Mouse (Mus musculus): ENCODE data around the gene Xpr1. TPM values are rescaled to one million over a fixed set of nuclear protein-coding genes. Genes with fewer than 3 reads are reported as not detected.
A peak's percentile ranks its signal among the peaks of the same experiment; 100 is the strongest.

Gene Xpr1
- polyA plus RNA-seq, 1 experiment from 2014 or later: 6.7 TPM

DNA sequence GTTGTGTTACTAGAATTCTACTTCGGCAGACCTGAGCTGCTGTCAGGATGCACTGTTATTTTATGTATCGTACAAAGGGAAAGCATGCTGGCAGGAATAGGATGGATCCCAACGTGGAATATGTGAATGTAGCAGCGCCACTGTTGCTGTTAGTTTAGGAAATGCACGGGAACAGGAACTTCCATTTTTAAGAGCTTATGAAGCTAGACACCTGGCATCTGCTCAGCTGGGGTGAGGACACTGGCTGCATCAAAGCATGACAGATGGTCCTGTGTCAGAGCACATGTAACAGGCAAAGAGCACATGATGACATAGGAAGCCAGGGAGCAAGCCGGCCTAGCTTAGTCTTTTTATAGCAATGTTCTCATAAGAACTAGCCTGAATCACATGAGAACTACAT is 22.4 kb downstream of the Xpr1 start:
- no peaks in the 10 kb centered on the region for H3K36me3 ChIP-seq
- H3K9me3 ChIP-seq (replicated peaks): no peaks in the 10 kb centered on the region
- no peak overlapping the region for H3K4me2 ChIP-seq
- H3K9ac ChIP-seq: no peak overlapping the region
- WGBS (ENCODE audit: insufficient replicate concordance): 75% methylated on average over 6 of the region's 6 CpGs
- H3K4me1 ChIP-seq: peaks cover 23% of the 10 kb centered on the region
- no peak for ATAC-seq
- H3K27ac ChIP-seq: no peak overlapping the region
- H3K27me3 ChIP-seq (replicated peaks): no peaks in the 10 kb centered on the region
- H3K4me3 ChIP-seq: no peak overlapping the region

DNA sequence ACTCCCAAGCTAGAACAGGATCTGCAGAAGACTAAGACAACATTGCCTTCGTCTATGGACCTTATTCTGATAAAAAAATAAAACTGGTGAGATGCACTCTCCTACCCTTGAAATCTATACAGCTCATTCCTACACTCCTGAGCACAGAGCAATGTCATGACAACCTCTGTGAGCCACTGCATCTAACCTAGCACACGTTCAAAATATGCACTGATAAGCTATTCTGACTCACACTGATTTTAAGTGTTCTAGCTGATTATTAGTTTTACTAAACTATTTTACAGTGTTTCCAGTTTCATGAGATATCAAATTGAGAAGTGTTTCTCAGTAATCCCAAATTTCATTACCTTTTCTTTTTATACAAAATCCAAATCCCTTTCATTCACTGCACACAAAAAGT is 23.2 kb downstream of the Xpr1 start:
- H3K4me1 ChIP-seq: peaks cover 17% of the 10 kb centered on the region; the same call in 1 of the 2 replicates
- H3K27ac ChIP-seq: no peak overlapping the region
- no peaks in the 10 kb centered on the region for H3K27me3 ChIP-seq (replicated peaks)
- no peak for ATAC-seq
- no peak overlapping the region for H3K9ac ChIP-seq
- no peak overlapping the region for H3K4me3 ChIP-seq
- WGBS (ENCODE audit: insufficient replicate concordance): 33% methylated on average over 2 of the region's 2 CpGs
- no peak overlapping the region for H3K4me2 ChIP-seq
- no peaks in the 10 kb centered on the region for H3K9me3 ChIP-seq (replicated peaks)
- no peaks in the 10 kb centered on the region for H3K36me3 ChIP-seq

GRCm38 (mm10) chr1:155392825-155393224 is 24.4 kb downstream of the Xpr1 start:
- H3K4me1 ChIP-seq: peaks cover 29% of the 10 kb centered on the region
- no peaks in the 10 kb centered on the region for H3K36me3 ChIP-seq
- H3K27ac ChIP-seq: no peak overlapping the region
- H3K9ac ChIP-seq: no peak overlapping the region
- no peaks in the 10 kb centered on the region for H3K9me3 ChIP-seq (replicated peaks)
- H3K4me2 ChIP-seq: no peak overlapping the region
- H3K4me3 ChIP-seq: no peak overlapping the region
- no peak for ATAC-seq
- 71% methylated on average over 7 of the region's 7 CpGs for WGBS (ENCODE audit: insufficient replicate concordance)
- no peaks in the 10 kb centered on the region for H3K27me3 ChIP-seq (replicated peaks)

DNA sequence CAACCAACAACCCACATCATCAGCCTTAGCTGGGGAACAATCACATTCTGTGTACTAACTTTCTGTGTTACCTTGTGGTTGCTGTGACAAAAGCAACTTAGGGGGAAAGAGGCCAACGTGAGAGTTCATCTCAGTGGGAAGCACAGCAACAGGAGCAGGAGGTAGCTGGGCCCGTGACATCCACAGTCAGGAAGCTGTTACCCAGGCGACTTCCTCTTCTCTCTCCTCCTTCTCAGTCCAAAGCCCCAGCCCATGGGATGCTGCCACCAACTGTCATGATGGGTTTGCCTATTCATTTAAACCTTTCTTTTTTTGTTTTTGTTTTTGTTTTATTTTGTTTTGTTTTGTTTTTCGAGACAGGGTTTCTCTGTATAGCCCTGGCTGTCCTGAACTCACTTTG is 25.7 kb downstream of the Xpr1 start:
- ATAC-seq: no peak
- no peaks in the 10 kb centered on the region for H3K9me3 ChIP-seq (replicated peaks)
- H3K36me3 ChIP-seq: no peaks in the 10 kb centered on the region
- no peaks in the 10 kb centered on the region for H3K27me3 ChIP-seq (replicated peaks)
- H3K4me3 ChIP-seq: no peak overlapping the region
- H3K4me1 ChIP-seq: peaks cover 25% of the 10 kb centered on the region
- no peak overlapping the region for H3K27ac ChIP-seq
- WGBS (ENCODE audit: insufficient replicate concordance): 51% methylated on average over 4 of the region's 4 CpGs
- H3K4me2 ChIP-seq: no peak overlapping the region
- H3K9ac ChIP-seq: no peak overlapping the region

DNA sequence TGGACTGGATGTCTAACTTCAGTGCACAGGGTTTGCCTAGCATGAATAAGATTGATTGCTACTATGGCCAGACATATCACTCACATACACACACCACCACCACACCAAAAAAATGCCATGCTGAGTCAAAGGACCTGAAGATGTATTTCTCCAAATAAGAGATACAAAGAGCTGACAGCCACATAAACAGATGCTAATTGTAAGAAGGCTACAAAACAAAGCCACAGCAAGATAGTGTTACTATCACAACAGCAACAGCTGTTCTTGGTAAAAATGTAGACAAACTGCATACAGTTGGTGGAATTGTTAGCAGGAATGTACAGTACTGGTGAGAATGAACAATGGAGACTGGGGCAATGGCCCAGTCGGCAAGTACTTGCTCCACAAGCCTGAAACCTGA is 28.8 kb downstream of the Xpr1 start:
- Histone ChIP-seq H3K4me1 (peaks cover 33% of the 10 kb centered on the region), H3K9me3 (replicated peaks) (no peaks in the 10 kb centered on the region), H3K27ac (no peak overlapping the region), H3K4me2 (no peak overlapping the region), H3K9ac (no peak overlapping the region), H3K4me3 (no peak overlapping the region), H3K27me3 (replicated peaks) (no peaks in the 10 kb centered on the region), H3K36me3 (peaks cover 4% of the 10 kb centered on the region; the same call in 1 of the 2 replicates)
- 74% methylated on average over 1 of the region's 1 CpGs for WGBS (ENCODE audit: insufficient replicate concordance)
- peak; percentile 67; the same call in 1 of the 2 replicates for ATAC-seq

GRCm38 (mm10) chr1:155386551-155386950 is 30.7 kb downstream of the Xpr1 start:
- Histone ChIP-seq H3K36me3 (peaks cover 4% of the 10 kb centered on the region; the same call in 1 of the 2 replicates), H3K4me2 (no peak overlapping the region), H3K27me3 (replicated peaks) (no peaks in the 10 kb centered on the region), H3K27ac (no peak overlapping the region), H3K9ac (no peak overlapping the region), H3K9me3 (replicated peaks) (no peaks in the 10 kb centered on the region), H3K4me1 (peaks cover 42% of the 10 kb centered on the region), H3K4me3 (no peak overlapping the region)
- no peak for ATAC-seq
- 78% methylated on average over 4 of the region's 4 CpGs for WGBS (ENCODE audit: insufficient replicate concordance)

GRCm38 (mm10) chr1:155383319-155384302 is 33.6 kb downstream of the Xpr1 start:
- Histone ChIP-seq H3K36me3 (peaks cover 4% of the 10 kb centered on the region; the same call in 1 of the 2 replicates), H3K27me3 (replicated peaks) (no peaks in the 10 kb centered on the region), H3K4me2 (no peak overlapping the region), H3K9me3 (replicated peaks) (no peaks in the 10 kb centered on the region), H3K9ac (no peak overlapping the region), H3K4me3 (no peak overlapping the region), H3K4me1 (peaks cover 33% of the 10 kb centered on the region), H3K27ac (0 out of 2 replicates have a peak overlapping the region, but pooled peaks have one; percentile 45)
- peak; percentile 79; the same call in 1 of the 2 replicates for ATAC-seq
- 85% methylated on average over 8 of the region's 8 CpGs for WGBS (ENCODE audit: insufficient replicate concordance)

DNA sequence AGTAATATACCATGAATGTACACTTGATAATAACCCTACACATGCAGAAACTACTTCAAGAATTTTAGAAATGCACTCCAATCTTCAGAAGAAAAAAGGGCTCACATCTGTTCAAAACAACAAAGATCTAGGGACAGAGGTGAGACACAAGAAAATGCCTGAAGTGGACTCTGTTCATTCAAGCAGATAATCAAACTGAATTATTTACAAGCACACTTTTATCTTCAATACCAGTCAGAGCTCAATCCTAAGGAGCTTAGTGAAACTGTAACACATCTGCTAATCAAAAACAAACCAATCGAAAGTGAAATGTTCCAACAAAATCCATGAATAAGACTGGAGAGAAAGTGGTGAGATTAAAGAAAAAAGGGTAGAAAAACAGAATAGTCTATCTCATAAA is 35.3 kb downstream of the Xpr1 start:
- no peaks in the 10 kb centered on the region for H3K27me3 ChIP-seq (replicated peaks)
- 41% methylated on average over 1 of the region's 1 CpGs for WGBS (ENCODE audit: insufficient replicate concordance)
- no peak overlapping the region for H3K4me3 ChIP-seq
- peaks cover 25% of the 10 kb centered on the region for H3K4me1 ChIP-seq
- peaks cover 4% of the 10 kb centered on the region; the same call in 1 of the 2 replicates for H3K36me3 ChIP-seq
- ATAC-seq: no peak
- H3K27ac ChIP-seq: no peak overlapping the region
- H3K4me2 ChIP-seq: no peak overlapping the region
- H3K9ac ChIP-seq: no peak overlapping the region
- no peaks in the 10 kb centered on the region for H3K9me3 ChIP-seq (replicated peaks)

- H3K9ac ChIP-seq: no peak overlapping the region
- 71% methylated on average over 1 of the region's 1 CpGs for WGBS (ENCODE audit: insufficient replicate concordance)
- no peak overlapping the region for H3K4me3 ChIP-seq
- H3K9me3 ChIP-seq (replicated peaks): no peaks in the 10 kb centered on the region
- H3K4me1 ChIP-seq: peaks cover 25% of the 10 kb centered on the region
- ATAC-seq: no peak
- no peak overlapping the region for H3K27ac ChIP-seq
- H3K4me2 ChIP-seq: no peak overlapping the region
- no peaks in the 10 kb centered on the region for H3K27me3 ChIP-seq (replicated peaks)
- H3K36me3 ChIP-seq: peaks cover 4% of the 10 kb centered on the region; the same call in 1 of the 2 replicates
These were observed 37.9 kb downstream of the Xpr1 start for GRCm38 (mm10) chr1:155379289-155379688.

GRCm38 (mm10) chr1:155372821-155373220 is 44.4 kb downstream of the Xpr1 start:
- no peak overlapping the region for H3K4me2 ChIP-seq
- H3K9me3 ChIP-seq (replicated peaks): no peaks in the 10 kb centered on the region
- no peak overlapping the region for H3K4me3 ChIP-seq
- no peaks in the 10 kb centered on the region for H3K27me3 ChIP-seq (replicated peaks)
- H3K36me3 ChIP-seq: no peaks in the 10 kb centered on the region
- H3K9ac ChIP-seq: no peak overlapping the region
- peaks cover 10% of the 10 kb centered on the region for H3K4me1 ChIP-seq
- no peak overlapping the region for H3K27ac ChIP-seq
- ATAC-seq: no peak
- 72% methylated on average over 1 of the region's 1 CpGs for WGBS (ENCODE audit: insufficient replicate concordance)

DNA sequence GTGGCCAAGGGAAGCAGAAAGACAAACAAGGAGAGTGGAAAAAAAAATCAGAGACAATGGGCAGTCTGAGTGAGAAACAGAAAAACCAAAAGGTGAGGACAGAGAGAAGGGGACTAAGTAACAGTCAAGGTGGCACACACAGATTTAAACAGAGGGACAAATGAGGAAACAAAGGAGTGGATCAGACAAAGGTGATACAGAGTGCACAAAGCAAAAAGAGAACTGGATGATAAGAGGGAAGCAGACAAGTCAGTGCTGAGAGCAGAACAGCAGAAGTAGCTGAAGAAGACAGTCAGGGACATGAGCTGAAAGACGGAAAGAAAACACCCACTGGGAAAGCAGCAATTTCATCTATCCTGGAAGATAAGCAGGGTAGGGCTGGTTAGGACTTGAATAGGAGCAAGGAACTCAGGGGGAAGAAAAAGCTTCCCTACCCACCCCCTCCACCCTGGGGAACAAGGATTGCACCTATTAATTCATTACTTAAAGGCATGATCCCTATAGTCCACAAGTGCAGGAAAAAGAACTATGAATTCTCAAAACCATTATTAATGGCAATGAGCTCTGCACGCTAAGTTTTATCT is 47.0 kb downstream of the Xpr1 start:
- Histone ChIP-seq H3K36me3 (no peaks in the 10 kb centered on the region), H3K4me1 (peaks cover 10% of the 10 kb centered on the region), H3K9me3 (replicated peaks) (no peaks in the 10 kb centered on the region), H3K27me3 (replicated peaks) (no peaks in the 10 kb centered on the region), H3K4me2 (no peak overlapping the region), H3K4me3 (no peak overlapping the region), H3K9ac (no peak overlapping the region), H3K27ac (no peak overlapping the region)
- WGBS (ENCODE audit: insufficient replicate concordance): 43% methylated on average over 2 of the region's 2 CpGs
- no peak for ATAC-seq

DNA sequence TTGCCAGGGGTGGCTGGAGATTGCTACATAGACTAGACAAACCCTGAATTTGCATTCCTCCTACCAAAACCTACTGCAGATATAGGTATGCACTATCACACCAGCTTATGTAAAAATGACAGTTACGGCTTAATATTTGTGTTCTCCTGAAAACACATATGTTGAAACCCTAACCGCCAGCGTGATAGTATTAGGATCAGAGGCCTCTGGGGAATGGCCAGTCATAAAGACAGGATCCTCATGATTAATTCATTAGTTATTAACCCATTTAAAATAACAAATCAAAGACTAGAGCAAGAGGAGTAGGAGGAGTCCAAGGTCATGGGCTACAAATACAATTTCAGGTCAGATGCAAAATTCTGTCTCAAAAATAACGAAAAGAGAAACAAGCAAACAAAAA is 50.8 kb downstream of the Xpr1 start:
- H3K27me3 ChIP-seq (replicated peaks): no peaks in the 10 kb centered on the region
- 81% methylated on average over 4 of the region's 4 CpGs for WGBS (ENCODE audit: insufficient replicate concordance)

More for the DNA sequence above, 50.8 kb downstream of the Xpr1 start:
- Histone ChIP-seq H3K9ac (no peak overlapping the region), H3K36me3 (no peaks in the 10 kb centered on the region), H3K27ac (no peak overlapping the region), H3K4me1 (peaks cover 23% of the 10 kb centered on the region), H3K4me2 (no peak overlapping the region), H3K9me3 (replicated peaks) (no peaks in the 10 kb centered on the region), H3K4me3 (no peak overlapping the region)
- no peak for ATAC-seq
